Mouse (Mus musculus) layer of hippocampus, adult 11-12 months (tissue): ENCODE measurements around the gene Gm44579.

Source experiments
- DNase-seq: peaks from one replicate; pipeline ENCODE4 v3.0.0; 2022; ENCODE audit warnings: low spot score

Gene Gm44579

GRCm38 (mm10) chr15:98220877-98221276, at the start of gene Gm44579, which contains the start of gene Olfr287:
Gene Gm44579 (minus strand): TSS chr15:98220977.
Gene Olfr287 (minus strand): TSS chr15:98221056.
- peak; percentile 6 for DNase-seq

GRCm38 (mm10) chr15:98257776-98258175, 37.0 kb upstream of the Gm44579 start:
- DNase-seq: no peak

- DNase-seq: no peak
Observed at GRCm38 (mm10) chr15:98257193-98257592, 36.4 kb upstream of the Gm44579 start, which contains the start of gene H1fnt. Gene H1fnt (minus strand): TSS chr15:98257293.

GRCm38 (mm10) chr15:98256271-98256670, 35.5 kb upstream of the Gm44579 start:
- DNase-seq: no peak

- no peak for DNase-seq
Observed at GRCm38 (mm10) chr15:98235442-98235841, 14.7 kb upstream of the Gm44579 start.

- DNase-seq: no peak
Observed at GRCm38 (mm10) chr15:98234350-98234749, 13.6 kb upstream of the Gm44579 start, which contains the start of gene Olfr286. Gene Olfr286 (minus strand): TSS chr15:98234450.

GRCm38 (mm10) chr15:98226096-98226495, 5.3 kb upstream of the Gm44579 start:
- DNase-seq: no peak

- no peak for DNase-seq
Observed at GRCm38 (mm10) chr15:98225610-98226009, 4.8 kb upstream of the Gm44579 start.

GRCm38 (mm10) chr15:98222377-98222776, 1.6 kb upstream of the Gm44579 start:
- DNase-seq: no peak

- DNase-seq: no peak
Observed at GRCm38 (mm10) chr15:98214130-98214529, 6.6 kb downstream of the Gm44579 start.

GRCm38 (mm10) chr15:98213336-98213870, 7.4 kb downstream of the Gm44579 start:
- DNase-seq: no peak

- no peak for DNase-seq
Observed at GRCm38 (mm10) chr15:98209676-98210075, 11.1 kb downstream of the Gm44579 start.

GRCm38 (mm10) chr15:98195442-98195841, 25.3 kb downstream of the Gm44579 start, which contains the start of gene Olfr288:
Gene Olfr288 (minus strand): TSS chr15:98195542.
- no peak for DNase-seq

- DNase-seq: no peak
Observed at GRCm38 (mm10) chr15:98184456-98184855, 36.3 kb downstream of the Gm44579 start.

GRCm38 (mm10) chr15:98181856-98182570, 38.8 kb downstream of the Gm44579 start:
- DNase-seq: no peak

- peak; percentile 92 for DNase-seq
Observed at GRCm38 (mm10) chr15:98181132-98181711, 39.6 kb downstream of the Gm44579 start.

GRCm38 (mm10) chr15:98180567-98181131, 40.1 kb downstream of the Gm44579 start:
- DNase-seq: no peak

- DNase-seq: no peak
Observed at GRCm38 (mm10) chr15:98177320-98177719, 43.5 kb downstream of the Gm44579 start.

GRCm38 (mm10) chr15:98173821-98174220, 47.0 kb downstream of the Gm44579 start:
- DNase-seq: peak; percentile 86

GRCm38 (mm10) chr15:98172113-98172512, 48.7 kb downstream of the Gm44579 start:
- DNase-seq: no peak

- no peak for DNase-seq
Observed at GRCm38 (mm10) chr15:98170917-98171316, 49.9 kb downstream of the Gm44579 start.

GRCm38 (mm10) chr15:98170365-98170764, 50.4 kb downstream of the Gm44579 start:
- DNase-seq: peak; percentile 58

- DNase-seq: no peak
Observed at GRCm38 (mm10) chr15:98168622-98169004, 52.2 kb downstream of the Gm44579 start.
